Mouse (Mus musculus): Measurements from ENCODE around the gene Cxcr5. TPM values are rescaled to one million over a fixed set of nuclear protein-coding genes. Genes with fewer than 3 reads are reported as not detected.

The Cxcr5 gene
- polyA plus RNA-seq, 1 experiment from 2014 or later, result not detected

GRCm38 (mm10) chr9:44511935-44512716 is 49.6 kb downstream of the Cxcr5 start:
- H3K4me1 ChIP-seq, result peaks cover 33% of the 10 kb centered on the region
- H3K9me3 ChIP-seq (replicated peaks), result no peaks in the 10 kb centered on the region
- no peak overlapping the region for H3K4me2 ChIP-seq
- no peak overlapping the region for H3K27ac ChIP-seq
- WGBS, result 82% methylated on average over 9 of the region's 9 CpGs
- peak overlapping the region; percentile 16; the same call in 1 of the 2 replicates for H3K9ac ChIP-seq
- no peak for ATAC-seq
- 0 out of 2 replicates have a peak, but pooled peaks cover 4% of the 10 kb centered on the region for H3K27me3 ChIP-seq
- H3K36me3 ChIP-seq (ENCODE audit: poor library complexity, severe bottlenecking), result peaks cover 23% of the 10 kb centered on the region
- no peak overlapping the region for H3K4me3 ChIP-seq

GRCm38 (mm10) chr9:44510872-44511601 is 50.6 kb downstream of the Cxcr5 start:
- Histone ChIP-seq H3K9ac (0 out of 2 replicates have a peak overlapping the region, but pooled peaks have one; percentile 23), H3K27ac (peak overlapping the region; percentile 26; the same call in 1 of the 2 replicates), H3K4me3 (no peak overlapping the region), H3K36me3 (ENCODE audit: poor library complexity, severe bottlenecking) (peaks cover 34% of the 10 kb centered on the region), H3K9me3 (replicated peaks) (no peaks in the 10 kb centered on the region), H3K4me2 (peak overlapping the region; percentile 55; the same call in 1 of the 2 replicates), H3K4me1 (peaks cover 33% of the 10 kb centered on the region), H3K27me3 (0 out of 2 replicates have a peak, but pooled peaks cover 4% of the 10 kb centered on the region)
- WGBS, result 79% methylated on average over 5 of the region's 5 CpGs
- 0 out of 2 replicates have a peak, but pooled peaks have one; percentile 17 for ATAC-seq

DNA sequence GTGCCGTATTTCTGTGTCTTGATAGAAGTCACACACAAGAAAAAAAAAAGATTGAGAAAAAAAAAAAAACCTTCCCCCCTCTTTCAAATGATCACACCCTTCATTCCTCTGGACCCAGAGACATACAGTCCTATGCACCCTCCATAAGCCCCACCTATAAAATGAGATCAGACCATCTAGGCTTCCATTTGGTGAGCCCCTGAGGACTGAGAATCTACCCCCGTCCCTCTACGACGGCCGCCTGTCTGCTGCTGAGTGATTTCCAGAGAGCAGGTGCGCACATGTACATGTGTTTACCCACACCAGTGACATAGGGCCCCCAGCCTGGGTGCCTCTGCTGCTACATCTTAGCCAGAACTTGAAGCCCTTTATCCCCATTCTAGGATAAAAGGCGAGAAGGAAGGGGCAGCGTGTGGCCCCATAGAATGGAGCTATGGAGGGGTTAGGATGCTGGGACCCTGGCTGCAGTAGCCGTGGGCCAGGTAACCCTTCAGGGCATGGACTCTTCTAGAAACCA is 51.3 kb downstream of the Cxcr5 start:
- peaks cover 40% of the 10 kb centered on the region for H3K36me3 ChIP-seq (ENCODE audit: poor library complexity, severe bottlenecking)
- H3K4me2 ChIP-seq, result peak overlapping the region; percentile 55
- 0 out of 2 replicates have a peak, but pooled peaks cover 4% of the 10 kb centered on the region for H3K27me3 ChIP-seq
- H3K27ac ChIP-seq, result peak overlapping the region; percentile 26; the same call in 1 of the 2 replicates
- peaks cover 39% of the 10 kb centered on the region for H3K4me1 ChIP-seq
- 35% methylated on average over 9 of the region's 9 CpGs for WGBS
- no peaks in the 10 kb centered on the region for H3K9me3 ChIP-seq (replicated peaks)
- ATAC-seq, result peak; percentile 55
- H3K4me3 ChIP-seq, result no peak overlapping the region
- H3K9ac ChIP-seq, result peak overlapping the region; percentile 23

GRCm38 (mm10) chr9:44509487-44510354 is 52.0 kb downstream of the Cxcr5 start:
- Histone ChIP-seq H3K9ac (peak overlapping the region; percentile 14; the same call in 1 of the 2 replicates), H3K36me3 (ENCODE audit: poor library complexity, severe bottlenecking) (peaks cover 47% of the 10 kb centered on the region), H3K9me3 (replicated peaks) (no peaks in the 10 kb centered on the region), H3K4me1 (peaks cover 45% of the 10 kb centered on the region), H3K4me2 (peak overlapping the region; percentile 55), H3K4me3 (peak overlapping the region; percentile 25), H3K27me3 (0 out of 2 replicates have a peak, but pooled peaks cover 4% of the 10 kb centered on the region), H3K27ac (peak overlapping the region; percentile 26)
- 9% methylated on average over 26 of the region's 27 CpGs for WGBS
- peak; percentile 31 for ATAC-seq

GRCm38 (mm10) chr9:44508721-44509486 is 52.8 kb downstream of the Cxcr5 start:
- H3K4me2 ChIP-seq, result peak overlapping the region; percentile 55
- H3K36me3 ChIP-seq (ENCODE audit: poor library complexity, severe bottlenecking), result peaks cover 51% of the 10 kb centered on the region
- ATAC-seq, result no peak
- H3K27ac ChIP-seq, result peak overlapping the region; percentile 26; the same call in 1 of the 2 replicates
- peaks cover 46% of the 10 kb centered on the region for H3K4me1 ChIP-seq
- no peaks in the 10 kb centered on the region for H3K9me3 ChIP-seq (replicated peaks)
- 0 out of 2 replicates have a peak, but pooled peaks cover 4% of the 10 kb centered on the region for H3K27me3 ChIP-seq
- H3K9ac ChIP-seq, result peak overlapping the region; percentile 14; the same call in 1 of the 2 replicates
- no peak overlapping the region; the same call in 1 of the 2 replicates for H3K4me3 ChIP-seq
- WGBS, result 84% methylated on average over 19 of the region's 19 CpGs

DNA sequence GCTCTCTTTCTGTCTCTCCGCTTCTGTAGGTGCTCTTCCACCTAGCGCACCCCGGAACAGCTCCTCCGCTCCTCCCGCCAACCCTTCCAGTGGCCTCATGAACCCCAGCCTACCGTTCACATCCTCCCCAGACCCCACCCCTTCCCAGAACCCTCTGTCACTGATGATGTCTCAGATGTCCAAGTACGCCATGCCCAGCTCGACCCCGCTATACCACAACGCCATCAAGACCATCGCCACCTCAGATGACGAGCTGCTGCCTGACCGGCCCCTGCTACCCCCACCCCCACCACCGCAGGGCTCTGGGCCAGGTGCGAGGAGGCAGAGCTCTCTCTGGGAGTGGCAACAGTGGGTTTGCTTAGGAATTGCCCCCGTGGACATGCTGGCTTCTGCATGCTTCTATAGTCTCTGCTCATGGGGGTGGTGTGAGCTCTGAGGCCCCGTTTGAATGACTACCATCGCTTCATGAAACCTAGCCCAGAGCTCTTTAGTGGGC is 53.5 kb downstream of the Cxcr5 start:
- Histone ChIP-seq H3K9me3 (replicated peaks) (no peaks in the 10 kb centered on the region), H3K4me2 (no peak overlapping the region), H3K27ac (no peak overlapping the region), H3K36me3 (ENCODE audit: poor library complexity, severe bottlenecking) (peaks cover 56% of the 10 kb centered on the region), H3K9ac (no peak overlapping the region), H3K4me1 (peaks cover 46% of the 10 kb centered on the region), H3K27me3 (0 out of 2 replicates have a peak, but pooled peaks cover 4% of the 10 kb centered on the region), H3K4me3 (no peak overlapping the region)
- 89% methylated on average over 17 of the region's 18 CpGs for WGBS
- no peak for ATAC-seq

DNA sequence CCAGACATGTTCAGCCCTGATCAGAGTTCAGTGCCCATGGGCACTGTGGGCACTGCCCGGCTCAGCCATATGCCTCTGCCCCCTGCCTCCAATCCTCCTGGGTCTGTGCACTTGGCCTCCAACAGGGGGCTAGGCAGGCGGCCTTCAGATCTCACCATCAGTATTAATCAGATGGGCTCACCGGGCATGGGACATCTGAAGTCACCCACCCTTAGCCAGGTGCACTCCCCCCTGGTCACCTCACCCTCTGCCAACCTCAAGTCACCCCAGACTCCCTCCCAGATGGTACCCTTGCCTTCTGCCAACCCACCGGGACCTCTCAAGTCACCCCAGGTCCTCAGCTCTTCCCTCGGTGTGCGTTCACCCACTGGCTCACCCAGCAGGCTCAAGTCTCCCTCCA is 54.3 kb downstream of the Cxcr5 start:
- WGBS, result 91% methylated on average over 6 of the region's 6 CpGs

DNA sequence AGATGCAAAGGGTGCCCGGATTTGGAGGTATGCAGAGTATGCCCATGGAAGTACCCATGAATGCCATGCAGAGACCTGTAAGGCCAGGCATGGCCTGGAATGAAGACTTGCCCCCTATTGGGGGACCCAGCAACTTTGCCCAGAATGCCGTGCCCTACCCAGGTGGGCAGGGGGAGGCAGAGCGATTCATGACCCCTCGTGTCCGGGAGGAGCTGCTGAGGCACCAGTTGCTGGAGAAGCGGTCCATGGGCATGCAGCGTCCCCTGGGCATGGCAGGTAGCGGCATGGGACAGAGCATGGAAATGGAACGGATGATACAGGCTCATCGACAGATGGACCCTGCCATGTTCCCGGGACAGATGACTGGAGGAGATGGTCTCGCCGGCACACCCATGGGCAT is 55.1 kb downstream of the Cxcr5 start:
- peaks cover 51% of the 10 kb centered on the region for H3K4me1 ChIP-seq
- no peaks in the 10 kb centered on the region for H3K9me3 ChIP-seq (replicated peaks)
- 91% methylated on average over 13 of the region's 13 CpGs for WGBS
- H3K36me3 ChIP-seq (ENCODE audit: poor library complexity, severe bottlenecking), result peaks cover 62% of the 10 kb centered on the region
- H3K27me3 ChIP-seq, result 0 out of 2 replicates have a peak, but pooled peaks cover 4% of the 10 kb centered on the region
- H3K9ac ChIP-seq, result no peak overlapping the region
- no peak for ATAC-seq
- H3K27ac ChIP-seq, result no peak overlapping the region
- no peak overlapping the region for H3K4me3 ChIP-seq
- no peak overlapping the region for H3K4me2 ChIP-seq

More for the DNA sequence above, 54.3 kb downstream of the Cxcr5 start:
- Histone ChIP-seq H3K27ac (no peak overlapping the region), H3K9me3 (replicated peaks) (no peaks in the 10 kb centered on the region), H3K27me3 (0 out of 2 replicates have a peak, but pooled peaks cover 4% of the 10 kb centered on the region), H3K4me2 (no peak overlapping the region), H3K36me3 (ENCODE audit: poor library complexity, severe bottlenecking) (peaks cover 60% of the 10 kb centered on the region), H3K9ac (no peak overlapping the region), H3K4me1 (peaks cover 46% of the 10 kb centered on the region), H3K4me3 (no peak overlapping the region)
- no peak for ATAC-seq

DNA sequence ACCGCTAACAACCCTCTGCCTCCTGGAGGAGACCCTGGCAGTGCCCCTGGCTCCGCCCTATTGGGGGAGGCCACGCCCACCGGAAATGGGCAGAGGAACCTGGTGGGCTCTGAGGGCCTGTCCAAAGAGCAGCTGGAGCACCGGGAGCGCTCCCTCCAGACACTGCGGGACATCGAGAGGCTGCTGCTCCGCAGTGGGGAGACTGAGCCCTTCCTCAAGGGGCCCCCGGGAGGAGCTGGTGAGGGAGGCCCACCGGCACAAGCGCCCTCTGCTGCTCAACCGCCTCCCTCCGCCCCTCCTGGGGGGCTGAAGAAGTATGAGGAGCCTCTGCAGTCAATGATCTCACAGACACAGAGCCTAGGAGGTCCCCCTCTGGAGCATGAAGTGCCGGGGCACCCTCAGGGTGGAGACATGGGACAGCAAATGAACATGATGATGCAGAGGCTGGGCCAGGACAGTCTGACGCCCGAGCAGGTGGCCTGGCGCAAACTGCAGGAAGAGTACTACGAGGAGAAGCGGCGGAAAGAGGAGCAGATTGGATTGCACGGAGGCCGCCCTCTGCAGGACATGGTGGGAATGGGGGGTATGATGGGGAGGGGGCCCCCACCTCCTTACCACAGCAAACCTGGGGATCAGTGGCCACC is 55.7 kb downstream of the Cxcr5 start:
- Histone ChIP-seq H3K4me2 (no peak overlapping the region), H3K27ac (peak overlapping the region; percentile 25; the same call in 1 of the 2 replicates), H3K9ac (no peak overlapping the region), H3K9me3 (replicated peaks) (no peaks in the 10 kb centered on the region), H3K27me3 (0 out of 2 replicates have a peak, but pooled peaks cover 4% of the 10 kb centered on the region), H3K4me3 (no peak overlapping the region), H3K4me1 (peaks cover 51% of the 10 kb centered on the region), H3K36me3 (ENCODE audit: poor library complexity, severe bottlenecking) (peaks cover 68% of the 10 kb centered on the region)
- ATAC-seq, result no peak
- WGBS, result 61% methylated on average over 23 of the region's 23 CpGs
